Comparison of ENCODE assay signal across 14 mouse cellular contexts in the genomic region with DNA sequence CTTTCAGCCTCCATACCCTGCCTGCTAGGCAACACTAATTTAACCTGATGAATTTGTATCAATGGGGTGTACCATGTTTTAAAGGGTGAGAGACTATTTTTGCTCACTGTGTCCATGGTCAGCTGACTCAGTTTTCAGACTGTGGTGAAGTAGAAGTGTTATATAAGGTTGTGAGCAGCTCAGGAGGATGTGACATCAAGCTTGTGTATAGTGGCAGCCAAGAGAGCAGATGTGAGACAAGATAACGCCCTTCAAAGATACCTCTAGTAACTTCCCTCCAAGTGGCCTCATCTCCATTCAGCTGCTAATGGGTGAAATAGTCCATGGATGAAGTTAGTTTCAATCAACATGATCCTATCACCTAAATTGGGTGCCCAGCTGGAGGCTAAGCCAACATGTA. TPM values are rescaled to one million over a fixed set of nuclear protein-coding genes. Genes with fewer than 3 reads are reported as not detected.
DNase-seq lines count a peak whose midpoint lies in the region; ATAC-seq and TF ChIP-seq lines count a peak whose summit lies in the region.
"Had no signal": no experiment of that assay in that cellular context is flagged by ENCODE, and none has a peak within 500 bp of the region (broad histone marks: within the 10 kb centered on the region; RNA-seq: fewer than 3 reads in every experiment).

No protein-coding gene starts in this region.

- peaks cover 15% of the 10 kb centered on the region for H3K36me3 ChIP-seq in liver, embryonic 11.5 days (ENCODE audit: control insufficient read depth, insufficient read depth, low read length)
- H3K36me3 ChIP-seq in intestine, embryonic 16.5 days (ENCODE audit: control insufficient read depth, insufficient read depth, low read length), result peaks cover 5% of the 10 kb centered on the region

- no peak overlapping the region for H3K4me2 ChIP-seq in liver, embryonic 11.5 days
- H3K4me2 ChIP-seq in intestine, embryonic 16.5 days (ENCODE audit: low read depth, low read length), result no peak overlapping the region
- H3K4me2 ChIP-seq: embryonic facial prominence, embryonic 12.5 days; heart, embryonic 13.5 days; limb, embryonic 15.5 days; neural tube, embryonic 13.5 days had no signal

- no peaks in the 10 kb centered on the region for H3K27me3 ChIP-seq in liver, embryonic 11.5 days (replicated peaks; ENCODE audit: control insufficient read depth, insufficient read depth, low read length)
- no peaks in the 10 kb centered on the region for H3K27me3 ChIP-seq in intestine, embryonic 16.5 days (replicated peaks; ENCODE audit: control insufficient read depth, insufficient read depth, low read length)
- no peaks in the 10 kb centered on the region for H3K27me3 ChIP-seq in cerebellum, adult 2 months (ENCODE audit: control insufficient read depth, insufficient read depth, low read length)
- H3K27me3 ChIP-seq: embryonic facial prominence, embryonic 12.5 days; heart, embryonic 13.5 days; limb, embryonic 15.5 days; neural tube, embryonic 13.5 days had no signal

- 69% methylated on average over 1 of the region's 1 CpGs for WGBS in liver, embryonic 11.5 days
- 66% methylated on average over 1 of the region's 1 CpGs for WGBS in intestine, embryonic 16.5 days
- WGBS in cerebellum, adult 2 months, result 61% methylated on average over 1 of the region's 1 CpGs

- TF ChIP-seq CTCF in cerebellum, adult 2 months (IDR thresholded peaks at IDR 0.05; ENCODE audit: borderline replicate concordance, insufficient read depth, low read depth, low read length), result no peak

- no peak overlapping the region for H3K4me3 ChIP-seq in liver, embryonic 11.5 days (ENCODE audit: low read depth, low read length)
- no peak overlapping the region for H3K4me3 ChIP-seq in intestine, embryonic 16.5 days (ENCODE audit: low read length)
- H3K4me3 ChIP-seq in cerebellum, adult 2 months (replicated peaks; ENCODE audit: insufficient read depth, low read depth, low read length), result no peak overlapping the region
- H3K4me3 ChIP-seq: embryonic facial prominence, embryonic 12.5 days; gastrocnemius, adult 2 months; heart, embryonic 13.5 days; limb, embryonic 15.5 days; neural tube, embryonic 13.5 days had no signal

- H3K4me1 ChIP-seq in liver, embryonic 11.5 days (replicated peaks; ENCODE audit: control insufficient read depth, insufficient read depth, low read length), result no peaks in the 10 kb centered on the region
- H3K4me1 ChIP-seq in intestine, embryonic 16.5 days (ENCODE audit: control insufficient read depth, insufficient read depth, low read length), result no peaks in the 10 kb centered on the region
- H3K4me1 ChIP-seq in cerebellum, adult 2 months (ENCODE audit: control insufficient read depth, insufficient read depth, low read length), result no peaks in the 10 kb centered on the region
- H3K4me1 ChIP-seq: embryonic facial prominence, embryonic 12.5 days; heart, embryonic 13.5 days; limb, embryonic 15.5 days; neural tube, embryonic 13.5 days had no signal

- DNase-seq in liver, embryonic 11.5 days (ENCODE audit: low spot score), result no peak
- no peak for DNase-seq in liver
- peak; percentile 6 for DNase-seq in thymus, postnatal 4 days
- no peak for DNase-seq in thymus, postnatal 10 days (ENCODE audit: low spot score in 2 of 2)
- DNase-seq in cerebellum, adult 9-10 months, result no peak
- DNase-seq in cerebellum, adult 2 months, result no peak

- H3K27ac ChIP-seq in liver, embryonic 11.5 days (ENCODE audit: low read depth, low read length), result no peak overlapping the region
- no peak overlapping the region for H3K27ac ChIP-seq in intestine, embryonic 16.5 days (ENCODE audit: low read length)
- no peak overlapping the region for H3K27ac ChIP-seq in cerebellum, adult 2 months (ENCODE audit: insufficient read depth, low read length)
- H3K27ac ChIP-seq: embryonic facial prominence, embryonic 12.5 days; gastrocnemius, adult 2 months; heart, embryonic 13.5 days; kidney, postnatal 0 days; limb, embryonic 15.5 days; neural tube, embryonic 13.5 days had no signal

- peak; percentile 74 for ATAC-seq in liver, embryonic 11.5 days (replicated peaks; ENCODE audit: low FRiP score)
- ATAC-seq in intestine, embryonic 16.5 days, result 0 out of 2 replicates have a peak, but pooled peaks have one; percentile 16
- peak; percentile 68 for ATAC-seq in megakaryocyte-erythroid progenitor cell, adult 5-6 weeks (replicated peaks; ENCODE audit: low FRiP score, low TSS enrichment, poor library complexity, severe bottlenecking)

- no peaks in the 10 kb centered on the region for H3K9me3 ChIP-seq in liver, embryonic 11.5 days (ENCODE audit: control insufficient read depth, low read length)
- H3K9me3 ChIP-seq in intestine, embryonic 16.5 days (ENCODE audit: control insufficient read depth, low read length), result no peaks in the 10 kb centered on the region
- H3K9me3 ChIP-seq: embryonic facial prominence, embryonic 12.5 days; heart, embryonic 13.5 days; limb, embryonic 15.5 days; neural tube, embryonic 13.5 days had no signal

- no peak for TF ChIP-seq POLR2A in cerebellum, adult 2 months (IDR thresholded peaks at IDR 0.05; ENCODE audit: borderline replicate concordance, insufficient read depth, low read length)

- H3K9ac ChIP-seq in liver, embryonic 11.5 days (ENCODE audit: low read depth, low read length), result no peak overlapping the region
- no peak overlapping the region for H3K9ac ChIP-seq in intestine, embryonic 16.5 days (ENCODE audit: low read depth, low read length)
- H3K9ac ChIP-seq: embryonic facial prominence, embryonic 12.5 days; heart, embryonic 13.5 days; limb, embryonic 15.5 days; neural tube, embryonic 13.5 days had no signal

RNA-seq across cellular contexts. Expression of a gene that starts 29.5 kb away (rescaled TPM):
- polyA plus RNA-seq in liver, embryonic 11.5 days (2014; fragmentation: Nextera tagmentation; extraction: Ambion mirVana), result 112 and 114 TPM in 2 replicates
- 45.4 and 51.3 TPM in 2 replicates for polyA plus RNA-seq in intestine, embryonic 16.5 days (2015; fragmentation: Nextera tagmentation; extraction: Ambion mirVana)
- 185 and 197 TPM in 2 replicates for total RNA-seq in megakaryocyte-erythroid progenitor cell, adult 5-6 weeks (2014; fragmentation: Nextera tagmentation)
- total RNA-seq in megakaryocyte-erythroid progenitor cell, adult 5-6 weeks (2017), result 135 and 149 TPM in 2 replicates
- polyA plus RNA-seq in cerebellum, adult 2 months (2012; rRNA removed), result 35.3 and 40.6 TPM in 2 replicates

Comparison
In these comparisons a context has a peak if more than half of its experiments do, and no peak if none do; other contexts are left out.
1. ATAC-seq: peak in every context shown above with its lines; median percentile 74 in liver, embryonic 11.5 days; 68 in megakaryocyte-erythroid progenitor cell, adult 5-6 weeks; 16 in intestine, embryonic 16.5 days.